Mouse (Mus musculus): Measurements from ENCODE around the gene Anapc2. TPM values are rescaled to one million over a fixed set of nuclear protein-coding genes. Genes with fewer than 3 reads are reported as not detected.

Anapc2 gene
- 101 TPM for polyA plus RNA-seq (2017; shearing (Covaris generic))

GRCm38 (mm10) chr2:25271827-25272511, at the start of gene Anapc2, which contains the start of gene Ssna1:
TSS of gene Anapc2 (plus strand) at chr2:25272478.
TSS of gene Ssna1 (minus strand) at chr2:25272438.

GRCm38 (mm10) chr2:25224492-25224765, 47.8 kb upstream of the Anapc2 start, which contains the start of gene Tubb4b:
TSS of gene Tubb4b (minus strand) at chr2:25224702.

DNA sequence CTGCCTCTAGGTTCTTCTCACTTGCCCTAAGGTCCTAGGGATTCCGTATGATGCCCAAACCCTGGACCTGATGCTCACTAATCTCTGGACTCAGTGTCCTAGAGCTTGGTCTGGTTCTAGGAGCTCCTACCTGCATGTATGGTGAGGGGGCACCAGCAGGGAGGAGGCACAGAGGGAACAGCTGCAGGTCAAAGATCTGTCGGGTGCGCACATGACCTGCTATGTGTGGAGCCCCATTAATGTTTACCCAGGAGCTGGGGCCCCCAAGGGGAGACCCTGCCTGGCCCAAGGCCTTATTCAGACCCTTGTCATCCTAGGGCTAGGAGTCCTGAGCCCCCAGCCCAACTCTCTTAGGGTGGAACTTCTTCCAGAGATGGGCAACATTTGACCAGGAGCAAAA, 38.2 kb upstream of the Anapc2 start, which contains the start of gene Slc34a3:
Gene Slc34a3 (minus strand): TSS at position 315 of the 400 bp plus-strand sequence.

DNA sequence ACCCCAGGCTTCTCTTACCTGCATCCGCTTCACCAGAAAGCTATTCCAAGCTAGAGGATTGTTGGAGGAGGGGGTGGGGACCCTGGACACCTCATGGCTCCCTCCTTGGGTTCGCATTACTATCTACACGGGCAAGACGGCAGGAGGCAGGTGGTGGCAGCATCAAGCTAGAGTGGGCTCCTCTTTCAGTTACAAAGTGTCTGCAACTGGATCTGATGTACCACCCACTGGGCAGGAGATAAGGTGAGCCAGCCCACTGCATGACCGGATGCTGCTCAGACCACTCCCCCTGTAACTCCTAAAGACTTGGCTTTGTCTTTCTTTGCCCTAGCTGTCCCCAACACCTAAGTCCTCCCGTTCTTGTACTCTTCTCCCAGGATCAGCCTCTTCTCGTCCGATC, 35.7 kb upstream of the Anapc2 start, which contains the start of gene Rnf224:
Gene Rnf224 (minus strand): TSS at position 174 of the 400 bp plus-strand sequence.

GRCm38 (mm10) chr2:25242101-25242506, 30.2 kb upstream of the Anapc2 start, which contains the start of the genes Rnf208 and Cysrt1:
TSS of gene Rnf208 (plus strand) at chr2:25242255.
TSS of gene Cysrt1 (minus strand) at chr2:25242452.

GRCm38 (mm10) chr2:25246183-25247072, 25.9 kb upstream of the Anapc2 start, which contains the start of gene AL732309.1:
TSS of gene AL732309.1 (minus strand) at chr2:25246863.

DNA sequence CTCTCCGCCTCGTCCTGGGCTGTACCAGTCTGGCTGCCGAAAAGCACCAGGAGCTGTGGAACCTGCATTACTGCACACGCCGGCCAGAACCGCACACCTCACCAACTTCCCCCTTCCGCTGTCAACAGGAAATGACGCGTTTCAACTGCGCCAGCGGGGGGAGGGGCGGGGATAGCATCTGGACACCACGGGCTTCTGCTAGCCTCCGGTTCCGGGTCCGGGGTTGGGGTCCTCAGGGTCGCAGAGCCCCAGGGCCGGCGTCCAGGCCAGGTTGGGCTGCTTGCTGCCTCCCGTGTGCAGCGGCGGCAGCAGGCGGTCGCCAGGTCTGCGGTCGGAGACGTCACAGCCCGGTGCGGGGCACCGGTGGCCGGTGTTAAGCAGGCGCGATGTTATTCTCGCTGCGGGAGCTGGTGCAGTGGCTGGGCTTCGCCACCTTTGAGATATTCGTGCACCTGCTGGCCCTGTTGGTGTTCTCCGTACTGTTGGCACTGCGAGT, 16.9 kb upstream of the Anapc2 start, which contains the start of gene Tmem203:
Gene Tmem203 (plus strand): TSS at position 156 of the 496 bp plus-strand sequence.

DNA sequence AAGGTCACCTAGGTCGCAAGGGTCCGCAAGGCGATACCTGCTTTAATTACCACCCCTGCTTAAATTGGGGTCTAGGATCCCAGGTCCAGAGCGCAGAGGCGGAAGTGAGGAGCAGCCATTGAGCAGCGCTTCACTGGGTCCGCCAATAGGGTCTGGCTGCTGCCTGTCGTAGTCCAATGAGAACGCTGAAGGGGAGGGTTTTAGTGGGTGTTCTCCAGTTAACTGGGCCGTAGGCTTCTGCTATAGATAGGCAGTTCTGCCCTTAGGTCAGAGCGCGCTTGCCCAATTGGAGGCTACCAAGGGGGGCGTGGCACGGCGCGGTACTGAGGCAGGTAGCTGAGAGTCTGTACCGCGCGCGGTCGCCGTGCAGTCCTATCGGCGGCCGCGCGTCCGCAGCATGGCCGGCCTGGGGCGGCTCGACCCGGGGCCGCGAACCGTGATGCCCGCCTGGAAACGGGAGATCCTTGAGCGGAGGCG, 9.9 kb upstream of the Anapc2 start, which contains the start of gene Tprn:
Gene Tprn (plus strand): TSS at position 328 of the 477 bp plus-strand sequence.

GRCm38 (mm10) chr2:25287927-25288649, 15.8 kb downstream of the Anapc2 start, which contains the start of gene Tmem210:
TSS of gene Tmem210 (plus strand) at chr2:25288145.

DNA sequence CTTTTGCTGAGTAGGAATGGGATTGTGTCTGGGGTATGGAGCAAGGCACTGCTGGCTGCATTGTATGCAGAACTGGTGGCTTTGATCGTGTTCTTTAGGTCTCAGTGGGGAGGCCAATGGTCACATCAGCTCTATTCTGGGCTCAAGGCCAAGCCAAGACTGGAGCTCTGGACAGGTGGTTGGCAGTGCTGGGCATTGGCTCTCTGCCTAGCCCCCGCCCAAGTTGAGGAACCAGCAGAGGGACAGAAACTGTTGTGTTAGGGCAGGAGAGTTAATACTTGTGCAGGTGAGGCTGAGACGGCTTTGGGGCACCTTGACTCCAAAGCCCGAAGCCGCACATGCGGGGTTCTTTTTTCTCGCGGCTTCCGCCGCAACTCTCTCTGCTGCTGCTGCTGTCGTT, 17.4 kb downstream of the Anapc2 start, which contains the start of gene Lrrc26:
Gene Lrrc26 (plus strand): TSS at position 265 of the 400 bp plus-strand sequence.

DNA sequence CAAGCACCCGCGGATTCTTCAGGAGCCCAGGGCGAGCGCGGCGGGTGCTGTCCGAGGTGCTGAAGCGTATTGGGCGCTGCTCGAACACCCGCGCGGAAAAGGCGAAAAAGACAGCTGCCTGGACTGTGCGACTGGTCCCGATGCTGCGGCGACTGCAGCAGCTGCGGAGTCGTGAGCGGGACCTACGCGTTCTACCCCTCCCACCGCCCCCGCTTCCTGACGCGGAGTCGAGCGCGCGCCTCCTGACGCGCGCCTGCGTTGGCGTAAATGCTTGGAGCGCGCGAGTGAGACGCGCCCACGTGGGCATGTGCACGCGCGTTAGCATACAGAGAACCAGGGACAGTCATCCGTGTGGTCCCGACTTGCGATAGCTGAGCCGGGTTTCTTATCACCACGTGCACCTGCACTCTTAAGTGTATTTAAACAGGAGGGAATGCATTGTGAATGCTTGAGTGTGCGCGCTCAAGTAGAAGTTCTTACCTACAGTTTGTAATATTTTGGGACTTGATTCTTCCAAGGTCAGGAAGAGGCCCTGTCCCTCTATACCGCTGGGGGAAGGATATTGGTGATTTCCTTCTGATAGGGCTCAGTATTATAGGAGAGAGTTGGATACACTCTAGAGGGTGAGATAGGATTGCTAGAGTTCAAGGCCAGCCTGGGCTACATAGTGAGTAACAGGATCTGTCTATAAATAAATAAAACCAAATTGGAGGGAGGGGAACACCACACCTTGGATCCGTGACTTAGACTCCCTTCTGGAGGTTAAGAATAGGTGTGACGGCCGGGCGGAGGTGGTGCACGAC, 46.9 kb downstream of the Anapc2 start, which contains the start of gene Grin1:
Gene Grin1 (minus strand): TSS at position 217 of the 803 bp plus-strand sequence.

DNA sequence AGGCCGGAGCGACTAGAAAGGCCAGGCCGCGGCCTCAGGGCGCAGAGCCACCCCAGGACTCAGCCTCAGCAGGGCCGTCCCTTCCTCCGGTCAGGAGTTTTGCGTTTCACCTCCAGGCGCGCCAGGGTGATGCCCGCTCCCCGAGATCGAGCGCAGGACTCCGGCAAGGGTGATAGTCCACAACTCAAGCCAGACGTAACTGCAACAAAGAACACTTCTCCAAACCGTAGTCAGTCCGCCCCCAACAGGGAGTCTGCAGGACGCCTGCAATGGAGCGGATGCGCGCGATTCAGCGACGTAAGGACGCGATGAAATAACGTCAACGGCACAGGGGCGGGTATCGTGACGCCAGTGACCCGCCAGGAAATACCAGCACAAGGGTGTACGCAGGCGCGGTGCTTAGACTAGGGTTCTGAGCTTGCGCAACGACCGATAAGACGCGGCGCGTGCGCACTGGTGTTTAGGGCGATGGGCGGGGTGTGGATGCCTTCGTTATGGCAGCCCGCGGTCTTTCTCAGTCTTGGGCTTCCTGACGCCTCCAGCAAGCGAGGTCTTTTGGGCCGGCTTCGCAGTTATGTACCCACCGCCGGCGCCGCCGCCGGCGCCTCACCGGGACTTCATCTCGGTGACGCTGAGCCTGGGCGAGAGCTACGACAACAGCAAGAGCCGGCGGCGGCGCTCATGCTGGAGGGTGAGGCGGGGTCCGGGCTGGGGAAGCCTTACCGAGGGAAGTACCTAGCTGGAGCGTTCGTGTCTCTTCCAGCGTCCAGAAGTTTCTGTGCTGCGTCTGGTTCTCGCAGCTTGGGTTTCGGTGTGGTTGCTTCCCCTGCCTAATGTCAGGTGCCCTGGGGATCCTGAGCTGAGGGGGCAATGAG, 60.2 kb downstream of the Anapc2 start, which contains the start of gene Man1b1:
Gene Man1b1 (plus strand): TSS at position 53 of the 875 bp plus-strand sequence.

Other genes with a start within 250 kb of the Anapc2 start
- 20.8 TPM for gene Nsmf, start 218.1 kb upstream of the Anapc2 start, polyA plus RNA-seq (2017; shearing (Covaris generic))
- not detected for gene Entpd8, start 192.2 kb upstream of the Anapc2 start, polyA plus RNA-seq (2017; shearing (Covaris generic))
- not detected for gene Noxa1, start 177.3 kb upstream of the Anapc2 start, polyA plus RNA-seq (2017; shearing (Covaris generic))
- 3.0 TPM for gene Nrarp, start 91.7 kb upstream of the Anapc2 start, polyA plus RNA-seq (2017; shearing (Covaris generic))
- 20.7 TPM for gene Tor4a, start 75.6 kb upstream of the Anapc2 start, polyA plus RNA-seq (2017; shearing (Covaris generic))
- gene Nelfb, start 61.0 kb upstream of the Anapc2 start, polyA plus RNA-seq (2017; shearing (Covaris generic)), result 97.1 TPM
- not detected for gene Stpg3, start 57.8 kb upstream of the Anapc2 start, polyA plus RNA-seq (2017; shearing (Covaris generic))
- gene Fam166a, start 53.7 kb upstream of the Anapc2 start, polyA plus RNA-seq (2017; shearing (Covaris generic)), result not detected
- 99.9 TPM for gene Tubb4b, start 47.8 kb upstream of the Anapc2 start, polyA plus RNA-seq (2017; shearing (Covaris generic))
- not detected for gene Slc34a3, start 38.1 kb upstream of the Anapc2 start, polyA plus RNA-seq (2017; shearing (Covaris generic))
- gene Rnf224, start 35.7 kb upstream of the Anapc2 start, polyA plus RNA-seq (2017; shearing (Covaris generic)), result not detected
- gene Rnf208, start 30.2 kb upstream of the Anapc2 start, polyA plus RNA-seq (2017; shearing (Covaris generic)), result 0.37 TPM
- not detected for gene Cysrt1, start 30.0 kb upstream of the Anapc2 start, polyA plus RNA-seq (2017; shearing (Covaris generic))
- 9.7 TPM for gene AL732309.1, start 25.6 kb upstream of the Anapc2 start, polyA plus RNA-seq (2017; shearing (Covaris generic))
- gene Tmem203, start 17.0 kb upstream of the Anapc2 start, polyA plus RNA-seq (2017; shearing (Covaris generic)), result 26.6 TPM
- gene Tprn, start 9.9 kb upstream of the Anapc2 start, polyA plus RNA-seq (2017; shearing (Covaris generic)), result 24.1 TPM
- 81.2 TPM for gene Ssna1, start within 50 bp of the Anapc2 start, polyA plus RNA-seq (2017; shearing (Covaris generic))
- gene Tmem210, start 15.7 kb downstream of the Anapc2 start, polyA plus RNA-seq (2017; shearing (Covaris generic)), result not detected
- not detected for gene Lrrc26, start 17.4 kb downstream of the Anapc2 start, polyA plus RNA-seq (2017; shearing (Covaris generic))
- not detected for gene Grin1, start 46.7 kb downstream of the Anapc2 start, polyA plus RNA-seq (2017; shearing (Covaris generic))
- 26.7 TPM for gene Man1b1, start 59.9 kb downstream of the Anapc2 start, polyA plus RNA-seq (2017; shearing (Covaris generic))
- gene Dpp7, start 83.9 kb downstream of the Anapc2 start, polyA plus RNA-seq (2017; shearing (Covaris generic)), result 6.7 TPM
- 14.2 TPM for gene Uap1l1, start 93.2 kb downstream of the Anapc2 start, polyA plus RNA-seq (2017; shearing (Covaris generic))
- not detected for gene Sapcd2, start 99.8 kb downstream of the Anapc2 start, polyA plus RNA-seq (2017; shearing (Covaris generic))
- not detected for gene Entpd2, start 123.4 kb downstream of the Anapc2 start, polyA plus RNA-seq (2017; shearing (Covaris generic))
- 0.47 TPM for gene Npdc1, start 126.9 kb downstream of the Anapc2 start, polyA plus RNA-seq (2017; shearing (Covaris generic))
- not detected for gene Fut7, start 150.8 kb downstream of the Anapc2 start, polyA plus RNA-seq (2017; shearing (Covaris generic))
- gene Abca2, start 156.2 kb downstream of the Anapc2 start, polyA plus RNA-seq (2017; shearing (Covaris generic)), result 44.9 TPM
- 5.1 TPM for gene Clic3, start 184.4 kb downstream of the Anapc2 start, polyA plus RNA-seq (2017; shearing (Covaris generic))
- 74.5 TPM for gene Paxx, start 188.6 kb downstream of the Anapc2 start, polyA plus RNA-seq (2017; shearing (Covaris generic))
- not detected for gene Ptgds, start 197.6 kb downstream of the Anapc2 start, polyA plus RNA-seq (2017; shearing (Covaris generic))
- gene Lcn12, start 221.4 kb downstream of the Anapc2 start, polyA plus RNA-seq (2017; shearing (Covaris generic)), result not detected
- gene Fbxw5, start 228.3 kb downstream of the Anapc2 start, polyA plus RNA-seq (2017; shearing (Covaris generic)), result 82.7 TPM
- 5.6 TPM for gene C8g, start 229.2 kb downstream of the Anapc2 start, polyA plus RNA-seq (2017; shearing (Covaris generic))

All from naive thymus-derived CD4-positive, alpha-beta T cell, adult 5 months (primary cell).